Mouse (Mus musculus) monocyte, adult 5-6 weeks (primary cell): Measurements from ENCODE around the gene Nfyc. TPM values are rescaled to one million over a fixed set of nuclear protein-coding genes. Genes with fewer than 3 reads are reported as not detected.

Experiments
- ATAC-seq: fragments of 153-309, 156-312 bp; replicated peaks from 2 replicates; pipeline ENCODE4 v1.8.0; 2017; ENCODE audit warnings: mild to moderate bottlenecking; ENCODE audit not compliant: low TSS enrichment, insufficient number of reproducible peaks, severe bottlenecking, poor library complexity, low FRiP score
- total RNA-seq: library from RNA; stranded (forward); fragments of 200-1000, 200-491, 200-594 nt; gene quantifications from 3 replicates; pipeline ENCODE4 v1.2.3, GENCODE M21; 2017

Nfyc gene
- total RNA-seq, 1 experiment from 2014 or later = 46.7 TPM

- no peak for ATAC-seq
These were observed 605 bp downstream of the Nfyc start for GRCm38 (mm10) chr4:120830767-120831166.

- ATAC-seq = no peak
These were observed 5.0 kb downstream of the Nfyc start for GRCm38 (mm10) chr4:120826418-120826817.

- ATAC-seq = peak; percentile 95
These were observed 5.6 kb downstream of the Nfyc start for GRCm38 (mm10) chr4:120825577-120826326.

- ATAC-seq = peak; percentile 59
These were observed 6.2 kb downstream of the Nfyc start for GRCm38 (mm10) chr4:120825100-120825553.

- no peak for ATAC-seq
These were observed 9.0 kb downstream of the Nfyc start for GRCm38 (mm10) chr4:120822191-120822911.

GRCm38 (mm10) chr4:120819871-120820270 lies 11.5 kb downstream of the Nfyc start:
- no peak for ATAC-seq

- ATAC-seq = no peak
These were observed 12.1 kb downstream of the Nfyc start for GRCm38 (mm10) chr4:120819296-120819695.

- no peak for ATAC-seq
These were observed 13.4 kb downstream of the Nfyc start for GRCm38 (mm10) chr4:120817951-120818350.

- ATAC-seq = no peak
These were observed 14.2 kb downstream of the Nfyc start for GRCm38 (mm10) chr4:120817002-120817774.

- peak; percentile 99 for ATAC-seq
These were observed 15.6 kb downstream of the Nfyc start for GRCm38 (mm10) chr4:120815622-120816334.

- no peak for ATAC-seq
These were observed 16.2 kb downstream of the Nfyc start for GRCm38 (mm10) chr4:120815163-120815562.

- ATAC-seq = no peak
These were observed 17.2 kb downstream of the Nfyc start for GRCm38 (mm10) chr4:120814171-120814570.

GRCm38 (mm10) chr4:120813762-120814161 lies 17.6 kb downstream of the Nfyc start:
- ATAC-seq = no peak

GRCm38 (mm10) chr4:120805816-120806215 lies 25.6 kb downstream of the Nfyc start:
- no peak for ATAC-seq

GRCm38 (mm10) chr4:120801446-120801845 lies 29.9 kb downstream of the Nfyc start:
- peak; percentile 49; the same call in 1 of the 2 replicates for ATAC-seq

- ATAC-seq = no peak
These were observed 30.7 kb downstream of the Nfyc start for GRCm38 (mm10) chr4:120800691-120801090.

- ATAC-seq = no peak
These were observed 31.6 kb downstream of the Nfyc start for GRCm38 (mm10) chr4:120799680-120800166.

GRCm38 (mm10) chr4:120797985-120798725 lies 33.2 kb downstream of the Nfyc start:
- ATAC-seq = no peak
